Comparison of ENCODE assay signal across 8 mouse cellular contexts in the genomic region with DNA sequence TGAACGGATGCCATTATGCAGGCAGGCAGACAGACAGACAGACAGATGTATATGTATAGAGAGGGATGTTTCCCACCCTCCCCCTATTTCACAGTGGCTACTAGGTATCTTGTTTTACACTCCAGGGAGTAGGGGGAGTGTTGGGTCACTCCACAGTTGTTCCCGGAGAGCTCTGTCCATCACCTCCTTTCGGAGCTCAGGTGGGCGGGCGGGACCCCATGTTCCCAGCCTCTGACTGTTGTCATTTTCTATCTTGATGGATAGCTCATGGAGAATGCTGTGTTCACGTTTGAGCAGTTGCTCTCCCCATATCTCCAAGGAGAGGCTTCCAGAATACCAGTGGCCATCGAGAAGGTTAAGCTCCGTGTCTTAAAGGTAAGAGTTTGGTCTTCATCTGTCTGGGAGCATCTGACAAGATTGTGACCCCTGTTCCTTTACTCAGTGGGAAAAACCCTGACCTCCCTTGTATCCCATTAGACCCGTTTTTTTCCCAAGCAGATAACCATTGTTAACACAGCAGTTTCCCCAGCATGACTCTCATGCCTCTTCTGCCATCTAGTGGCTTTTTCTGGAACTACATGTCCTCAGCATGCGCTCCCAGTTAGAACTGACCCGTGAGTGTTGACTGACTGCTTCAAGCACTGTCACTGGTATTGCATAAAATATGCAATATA. TPM values are rescaled to one million over a fixed set of nuclear protein-coding genes. Genes with fewer than 3 reads are reported as not detected.
A peak's percentile ranks its signal among the peaks of the same experiment; 100 is the strongest.
DNase-seq lines count a peak whose midpoint lies in the region; ATAC-seq lines count a peak whose summit lies in the region.

No protein-coding gene starts in this region.

- H3K27ac ChIP-seq in heart, embryonic 12.5 days (ENCODE audit: poor library complexity, severe bottlenecking) = no peak overlapping the region
- no peak overlapping the region for H3K27ac ChIP-seq in kidney, embryonic 15.5 days

- ATAC-seq in erythroid progenitor cell, adult 5-6 weeks (replicated peaks; ENCODE audit: low FRiP score, poor library complexity, severe bottlenecking) = peak; percentile 66
- peak; percentile 13; the same call in 1 of the 2 replicates for ATAC-seq in heart, embryonic 12.5 days (ENCODE audit: insufficient number of reproducible peaks, low FRiP score)
- peak; percentile 28 for ATAC-seq in kidney, embryonic 15.5 days (replicated peaks; ENCODE audit: low FRiP score)

- peak overlapping the region; percentile 51 for H3K4me2 ChIP-seq in heart, embryonic 12.5 days
- H3K4me2 ChIP-seq in kidney, embryonic 15.5 days = no peak overlapping the region

- no peaks in the 10 kb centered on the region for H3K36me3 ChIP-seq in heart, embryonic 12.5 days
- H3K36me3 ChIP-seq in kidney, embryonic 15.5 days = no peaks in the 10 kb centered on the region
- H3K36me3 ChIP-seq in splenic B cell, adult 2 months (ENCODE audit: control insufficient read depth, insufficient read depth, low read length, poor library complexity, severe bottlenecking) = no peaks in the 10 kb centered on the region

- H3K4me1 ChIP-seq in heart, embryonic 12.5 days (replicated peaks) = peaks cover 23% of the 10 kb centered on the region
- peaks cover 19% of the 10 kb centered on the region for H3K4me1 ChIP-seq in kidney, embryonic 15.5 days

- H3K9me3 ChIP-seq in heart, embryonic 12.5 days (replicated peaks) = no peaks in the 10 kb centered on the region
- H3K9me3 ChIP-seq in kidney, embryonic 15.5 days (replicated peaks) = no peaks in the 10 kb centered on the region

- no peak overlapping the region for H3K4me3 ChIP-seq in heart, embryonic 12.5 days
- H3K4me3 ChIP-seq in kidney, embryonic 15.5 days (replicated peaks) = no peak overlapping the region

- peak; percentile 69 to 71 for DNase-seq in CD8-positive naive resting alpha-beta T cell, adult 2 months (ENCODE audit: low read depth in 2 of 2, low spot score in 2 of 2)
- DNase-seq in brain, embryonic 18.5 days (ENCODE audit: low read depth, low spot score) = peak; percentile 40
- peak; percentile 71 for DNase-seq in liver
- DNase-seq in naive thymus-derived CD4-positive, alpha-beta T cell, adult 2 months (ENCODE audit: low read depth) = peak; percentile 87
- peak; percentile 88 for DNase-seq in splenic B cell, adult 2 months (ENCODE audit: low read depth, low spot score)

- 0 out of 2 replicates have a peak overlapping the region, but pooled peaks have one; percentile 5 for H3K9ac ChIP-seq in heart, embryonic 12.5 days
- H3K9ac ChIP-seq in kidney, embryonic 15.5 days = no peak overlapping the region

- 20% methylated on average over 11 of the region's 11 CpGs for WGBS in heart, embryonic 12.5 days
- WGBS in kidney, embryonic 15.5 days = 24% methylated on average over 11 of the region's 11 CpGs

- no peaks in the 10 kb centered on the region for H3K27me3 ChIP-seq in heart, embryonic 12.5 days (replicated peaks)
- peaks cover 6% of the 10 kb centered on the region; the same call in 1 of the 2 replicates for H3K27me3 ChIP-seq in kidney, embryonic 15.5 days
- no peaks in the 10 kb centered on the region for H3K27me3 ChIP-seq in splenic B cell, adult 2 months (ENCODE audit: control insufficient read depth, insufficient read depth, low read length, poor library complexity, severe bottlenecking)

RNA-seq across cellular contexts. Expression of gene Edem3, which starts 49.3 kb away (rescaled TPM):
- 15.5 and 16.6 TPM in 2 replicates for total RNA-seq in erythroid progenitor cell, adult 5-6 weeks (2015; ENCODE audit: low replicate concordance)
- total RNA-seq in erythroid progenitor cell, adult 5-6 weeks (2017; ENCODE audit: low replicate concordance) = 21.2 and 22.6 TPM in 2 replicates
- polyA plus RNA-seq in heart, embryonic 12.5 days (2016; fragmentation: Nextera tagmentation; extraction: Ambion mirVana) = 25.0 and 25.8 TPM in 2 replicates
- 15.7 and 17.2 TPM in 2 replicates for polyA plus RNA-seq in kidney, embryonic 15.5 days (2015; fragmentation: Nextera tagmentation; extraction: Ambion mirVana)

Comparison
In these comparisons a context has a peak if more than half of its experiments do, and no peak if none do; other contexts are left out.
1. ATAC-seq: peak in every context shown above with its lines; median percentile 66 in erythroid progenitor cell, adult 5-6 weeks; 28 in kidney, embryonic 15.5 days; 13 in heart, embryonic 12.5 days.